Mouse (Mus musculus) lung, adult 2 months (tissue): Measurements from ENCODE around the gene Cpa4.

Experiments used
- CTCF ChIP-seq: fragments of 200-500 bp; IDR thresholded peaks from 2 replicates; pipeline ENCODE4 v1.5.1; 2011; ENCODE audit warnings: mild to moderate bottlenecking, low read length, control low read depth; ENCODE audit not compliant: insufficient read depth
- POLR2A ChIP-seq: fragments of 200-500 bp; IDR thresholded peaks from 2 replicates; pipeline ENCODE4 v1.6.1; 2011; ENCODE audit warnings: low read depth, mild to moderate bottlenecking, control low read depth, low read length, borderline replicate concordance; ENCODE audit errors: extremely low read depth

GRCm38 (mm10) chr6:30611212-30611611 is 43.0 kb downstream of the Cpa4 start:
- no peak for TF ChIP-seq POLR2A
- TF ChIP-seq CTCF = no peak
